Mouse (Mus musculus) T-helper 1 cell (primary cell): ENCODE data around the gene Rhoh.

ENCODE experiments used
- in situ Hi-C: fragments of 300-600 bp; cut with MboI, MseI; formaldehyde crosslinking; loops from one replicate; pipeline ENCODE4 v1.15.1; 2025; ENCODE audit warnings: high pct_unique_total_duplicates

The Rhoh gene

GRCm38 (mm10) chr5:65895121-65895692 lies 34.2 kb downstream of the Rhoh start:
- in situ Hi-C loops = no loop called here

GRCm38 (mm10) chr5:65895764-65896163 lies 34.8 kb downstream of the Rhoh start:
- in situ Hi-C loops = no loop called here

DNA sequence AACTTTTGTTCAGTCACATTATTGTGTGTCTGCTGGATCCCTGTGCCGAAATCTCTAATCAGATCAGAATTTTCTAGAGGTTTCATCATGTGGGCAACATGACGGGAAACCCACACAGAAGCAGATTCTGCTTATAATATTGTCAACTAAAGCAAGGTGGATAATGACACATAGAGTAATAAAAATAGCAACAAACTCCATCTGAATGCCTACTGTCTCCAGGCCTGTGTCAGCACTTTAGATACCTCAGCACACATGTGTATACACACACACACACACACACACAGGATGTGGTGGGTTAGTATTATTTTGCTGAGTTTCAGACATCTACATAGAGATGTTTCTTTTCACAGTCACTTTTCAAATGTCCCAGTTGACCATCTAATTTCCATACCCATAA lies 36.7 kb downstream of the Rhoh start:
- in situ Hi-C loops = no loop called here

DNA sequence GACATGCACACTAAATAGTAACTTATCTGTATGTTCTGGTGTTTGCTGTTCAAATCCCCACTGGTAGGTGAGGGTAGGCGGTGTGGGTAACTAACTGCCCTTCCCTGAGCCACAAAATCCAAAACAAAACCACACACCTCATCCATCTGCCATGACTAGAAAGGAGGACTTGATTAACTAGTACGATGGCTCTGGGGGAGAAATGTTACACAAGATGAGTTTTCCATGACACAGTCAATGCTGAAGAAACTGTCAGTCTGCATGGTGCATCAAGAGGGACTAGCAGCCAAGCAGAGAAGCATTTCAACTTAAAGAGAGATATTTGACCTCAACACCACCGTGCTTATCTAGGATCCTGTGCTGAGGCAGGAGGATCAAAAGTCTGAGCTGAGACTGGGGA lies 37.7 kb downstream of the Rhoh start:
- in situ Hi-C loops = no loop called here

GRCm38 (mm10) chr5:65900113-65900512 lies 39.1 kb downstream of the Rhoh start:
- in situ Hi-C loops = no loop called here

- in situ Hi-C loops = no loop called here
Measured at GRCm38 (mm10) chr5:65900862-65901265, 39.9 kb downstream of the Rhoh start.

DNA sequence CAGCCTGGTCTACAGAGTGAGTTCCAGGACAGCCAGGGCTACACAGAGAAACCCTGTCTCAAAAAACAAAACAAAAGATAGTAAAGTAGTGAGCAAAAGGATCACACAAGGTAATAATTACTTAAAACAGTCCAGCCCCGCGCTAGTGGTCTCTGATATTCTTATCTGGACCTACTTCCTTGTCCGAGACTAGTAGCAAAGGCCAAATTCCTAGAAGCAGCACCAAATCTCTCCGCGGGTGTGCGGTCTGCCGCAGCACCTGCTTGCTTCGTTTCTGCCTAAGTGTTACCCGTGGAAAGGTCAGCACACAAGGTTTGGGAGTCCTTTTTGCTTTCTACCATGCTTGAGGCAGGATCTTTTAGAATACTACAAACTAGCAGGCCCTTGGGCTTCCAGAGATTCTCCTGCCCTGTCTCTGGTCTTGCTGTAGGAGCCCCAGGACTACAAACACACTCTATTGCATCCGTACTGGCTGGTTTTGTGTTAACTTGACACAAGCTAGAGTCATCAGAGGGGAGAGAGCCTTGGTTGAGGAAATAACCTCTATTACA lies 40.9 kb downstream of the Rhoh start:
- in situ Hi-C loops = no loop called here

DNA sequence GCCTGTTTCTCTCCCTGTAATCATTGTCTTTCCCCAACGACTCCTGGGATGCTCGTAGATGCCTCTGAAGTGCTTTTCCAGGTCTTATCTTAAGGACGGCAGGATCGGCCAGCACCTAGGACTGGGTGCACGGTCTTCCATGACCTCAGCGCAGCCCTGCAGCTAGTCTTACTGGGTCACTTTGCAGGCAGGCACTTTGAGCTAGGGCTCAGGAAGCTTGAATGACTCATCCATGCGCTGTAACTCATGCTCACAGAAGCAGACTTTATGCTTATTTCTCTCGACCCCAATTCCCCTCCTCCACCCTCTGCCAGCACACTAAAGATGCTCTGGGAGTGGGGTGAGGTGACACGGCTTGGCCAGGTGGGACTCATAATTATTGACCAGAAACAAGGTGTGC lies 41.8 kb downstream of the Rhoh start:
- in situ Hi-C loops = no loop called here

GRCm38 (mm10) chr5:65904476-65904875 lies 43.5 kb downstream of the Rhoh start:
- in situ Hi-C loops = no loop called here

DNA sequence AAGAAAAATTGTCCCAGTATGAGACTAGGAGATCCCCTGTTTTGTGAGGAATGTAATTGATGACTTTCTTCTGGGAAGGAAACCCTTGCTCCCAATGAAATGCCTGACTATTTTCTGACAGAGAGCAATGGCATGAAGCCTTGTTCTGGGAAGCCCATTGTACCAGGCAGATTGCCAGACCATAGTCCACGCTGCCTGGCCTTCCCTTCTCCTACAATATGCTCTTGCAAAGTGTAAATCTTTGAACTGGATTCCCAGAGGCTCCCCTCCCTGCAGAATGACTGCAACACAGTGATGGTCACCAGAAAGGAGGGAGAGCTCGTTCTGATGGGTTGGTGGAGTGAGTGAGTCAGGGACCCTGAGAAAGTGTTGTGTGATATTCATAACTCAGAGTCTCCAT lies 47.7 kb downstream of the Rhoh start:
- in situ Hi-C loops = no loop called here

DNA sequence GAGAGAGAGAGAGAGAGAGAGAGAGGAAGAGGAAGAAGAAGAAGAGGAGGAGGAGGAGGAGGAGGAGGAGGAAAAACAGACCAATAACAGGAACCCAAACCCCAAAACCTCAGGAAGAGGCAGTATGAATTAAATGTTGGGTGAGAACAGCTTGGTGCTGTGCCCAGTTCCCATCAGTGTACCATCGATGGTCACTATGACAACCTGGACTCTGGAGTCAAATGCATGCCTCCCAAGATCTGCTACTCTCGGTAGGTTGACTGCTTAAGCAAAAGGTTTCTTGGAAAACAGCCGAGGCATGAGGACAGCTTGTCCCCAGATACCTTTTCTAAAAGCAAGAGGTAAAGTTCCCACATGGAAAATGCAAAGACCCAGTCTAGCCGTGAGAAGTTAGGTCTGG lies 48.3 kb downstream of the Rhoh start:
- in situ Hi-C loops = no loop called here

GRCm38 (mm10) chr5:65910398-65910797 lies 49.4 kb downstream of the Rhoh start:
- in situ Hi-C loops = no loop called here

GRCm38 (mm10) chr5:65911676-65912075 lies 50.7 kb downstream of the Rhoh start:
- in situ Hi-C loops = no loop called here

DNA sequence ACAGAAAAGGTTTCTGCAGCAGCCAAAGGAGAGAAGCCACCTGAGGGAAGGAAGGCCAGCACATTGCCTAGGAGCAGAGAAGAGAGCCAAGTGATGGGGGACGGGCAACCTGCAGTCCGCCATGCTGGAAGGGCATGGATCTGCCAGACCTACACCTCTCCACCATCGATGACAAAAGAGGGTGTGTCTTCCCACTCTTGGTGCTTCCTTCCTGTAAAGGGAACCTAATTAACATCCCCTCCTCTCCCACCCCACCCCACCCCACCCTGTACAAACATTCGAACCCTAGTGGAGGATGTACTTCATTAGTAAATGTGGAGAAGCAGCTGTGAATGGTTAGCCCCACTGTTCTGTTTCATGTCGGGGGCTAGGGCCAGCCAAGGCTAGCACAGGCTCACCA lies 51.2 kb downstream of the Rhoh start:
- in situ Hi-C loops = no loop called here

DNA sequence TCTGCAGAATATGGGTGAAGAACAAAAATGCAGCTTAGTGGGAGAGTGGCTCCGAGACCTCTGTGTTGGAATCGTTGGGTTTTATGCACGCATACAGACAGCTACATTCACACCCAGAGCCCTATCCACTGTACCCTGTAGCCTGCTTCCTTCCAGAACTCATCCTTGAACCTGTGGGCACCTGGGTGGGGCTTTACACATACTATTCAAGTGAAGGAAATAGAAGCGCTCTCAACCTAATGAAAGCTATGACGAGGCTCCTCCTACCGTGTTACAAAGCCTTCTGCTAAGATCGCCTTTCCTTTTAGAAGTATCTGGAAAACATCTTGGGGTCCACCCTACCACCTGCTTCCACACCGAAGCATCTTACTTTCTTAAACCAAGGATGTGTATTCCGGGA lies 52.1 kb downstream of the Rhoh start:
- in situ Hi-C loops = no loop called here

GRCm38 (mm10) chr5:65914342-65914741 lies 53.3 kb downstream of the Rhoh start:
- in situ Hi-C loops = no loop called here

DNA sequence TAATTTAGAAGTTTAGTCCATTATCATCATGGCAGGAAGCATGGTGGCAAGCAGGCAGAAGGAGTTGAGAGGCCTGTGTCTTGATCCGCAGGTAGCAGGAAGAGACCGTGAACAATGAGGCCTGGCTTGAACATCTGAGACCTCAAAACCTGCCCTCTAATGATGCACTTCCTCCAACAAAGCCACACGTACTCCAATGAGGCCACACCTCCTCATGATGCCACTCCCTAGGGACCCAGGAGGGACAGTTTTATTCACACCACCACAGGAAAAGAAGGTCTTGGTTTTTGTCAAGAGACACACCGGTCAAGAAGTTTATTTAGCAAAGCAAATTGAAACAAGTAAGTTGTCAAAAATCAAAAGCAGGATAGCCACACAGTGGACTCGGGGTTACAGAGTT lies 55.9 kb downstream of the Rhoh start:
- in situ Hi-C loops = no loop called here

DNA sequence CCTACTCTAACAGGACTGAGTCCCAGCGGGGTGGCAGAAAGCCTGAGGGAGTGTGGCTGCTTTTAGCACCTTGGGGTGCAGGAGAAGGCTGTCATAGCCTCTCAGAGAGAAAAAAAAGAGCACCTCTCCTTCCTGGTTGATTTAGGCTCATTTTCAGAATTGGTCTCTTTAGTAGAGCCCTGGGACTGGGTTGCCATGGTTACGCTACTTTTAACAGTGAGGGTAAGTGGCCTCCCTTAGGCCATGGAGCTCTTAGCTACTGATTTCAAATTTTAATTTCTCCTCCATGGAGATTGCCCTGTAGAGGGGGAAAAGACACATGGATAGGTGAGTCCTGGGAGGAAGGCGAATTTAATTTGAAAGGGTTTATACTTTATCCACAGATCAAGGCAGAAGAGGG lies 57.6 kb downstream of the Rhoh start:
- in situ Hi-C loops = no loop called here

GRCm38 (mm10) chr5:65919326-65919725 lies 58.3 kb downstream of the Rhoh start:
- in situ Hi-C loops = no loop called here

DNA sequence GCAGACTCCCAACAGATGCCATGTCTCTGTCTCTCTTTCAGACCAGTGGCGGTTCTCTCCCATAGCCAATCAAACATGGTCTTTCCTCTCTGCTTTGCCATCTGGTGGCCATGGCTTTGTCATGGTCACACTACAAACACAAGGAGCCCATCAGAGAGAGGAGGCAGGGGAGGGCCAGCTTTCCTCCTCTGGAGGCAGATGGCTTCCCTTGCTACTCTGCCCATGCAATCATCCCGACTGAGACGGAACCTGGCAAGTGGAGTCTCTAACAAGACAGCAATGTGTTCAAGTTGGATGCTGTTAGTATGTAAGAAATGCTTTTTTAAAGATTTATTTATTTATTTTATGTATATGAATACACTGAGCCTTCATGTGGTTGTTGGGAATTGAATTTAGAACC lies 58.9 kb downstream of the Rhoh start:
- in situ Hi-C loops = no loop called here

DNA sequence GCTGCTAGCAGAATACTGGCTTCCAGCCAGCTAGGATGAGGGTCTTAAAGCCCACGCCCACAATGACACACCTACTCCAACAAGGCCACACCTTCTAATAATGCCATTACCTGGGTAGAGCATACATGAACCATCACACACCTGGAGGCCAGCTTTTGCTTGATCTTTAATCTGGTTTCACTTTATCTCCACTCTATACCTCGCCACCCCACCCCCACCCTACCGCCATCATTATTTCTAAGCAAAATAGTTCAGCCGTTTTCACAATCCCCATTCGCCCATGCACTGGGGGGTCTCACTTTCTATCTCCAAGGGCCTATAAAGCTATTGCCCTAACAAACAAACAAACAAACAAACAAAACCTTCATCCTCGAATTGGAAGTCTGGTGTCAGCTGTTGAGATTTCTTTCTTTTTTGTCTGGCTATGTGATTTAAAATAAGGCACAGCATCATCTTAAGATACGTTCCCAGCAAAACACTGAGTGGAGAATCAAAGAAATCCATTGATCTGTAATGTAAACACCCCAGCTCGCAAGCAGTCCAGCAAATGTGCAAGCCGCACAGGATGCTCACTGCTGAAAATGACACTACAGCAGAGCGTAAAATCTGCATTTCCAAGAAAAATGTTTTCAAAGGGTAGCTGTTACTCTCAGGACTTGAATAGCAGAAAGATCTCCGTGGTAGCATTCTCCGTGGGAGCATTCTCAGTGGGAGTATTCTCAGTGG lies 59.9 kb downstream of the Rhoh start:
- in situ Hi-C loops = no loop called here

DNA sequence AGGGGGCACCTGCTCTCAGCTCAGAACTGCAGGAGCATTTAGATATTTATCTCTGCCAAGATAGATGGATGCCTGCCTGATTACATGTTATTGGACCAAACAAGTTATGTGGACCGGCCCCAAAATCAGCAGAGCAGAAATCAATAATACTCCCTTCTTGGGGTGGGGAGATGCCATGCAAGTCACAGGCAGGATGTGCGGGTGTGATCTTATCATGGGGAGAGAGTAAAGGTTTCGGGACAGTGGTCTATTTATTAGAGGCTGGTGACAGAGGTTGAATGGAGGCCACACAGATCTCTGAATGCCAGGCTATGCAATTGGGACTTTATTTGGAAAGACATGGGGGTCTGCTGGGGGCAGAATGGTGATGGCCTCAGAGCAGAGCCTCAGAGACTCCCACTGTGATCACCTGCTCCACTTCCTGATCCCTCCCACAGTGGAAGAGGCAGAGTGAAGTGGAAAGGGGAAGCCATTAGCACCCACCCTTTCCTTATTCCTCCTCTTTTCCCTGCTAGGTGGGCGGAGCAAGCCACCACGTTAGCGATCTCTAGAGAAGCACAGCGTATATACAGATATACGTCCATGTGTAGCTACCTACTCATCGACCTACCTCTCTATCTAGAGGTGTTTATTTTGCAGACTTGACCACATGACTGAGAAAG lies 60.6 kb downstream of the Rhoh start:
- in situ Hi-C loops = no loop called here

DNA sequence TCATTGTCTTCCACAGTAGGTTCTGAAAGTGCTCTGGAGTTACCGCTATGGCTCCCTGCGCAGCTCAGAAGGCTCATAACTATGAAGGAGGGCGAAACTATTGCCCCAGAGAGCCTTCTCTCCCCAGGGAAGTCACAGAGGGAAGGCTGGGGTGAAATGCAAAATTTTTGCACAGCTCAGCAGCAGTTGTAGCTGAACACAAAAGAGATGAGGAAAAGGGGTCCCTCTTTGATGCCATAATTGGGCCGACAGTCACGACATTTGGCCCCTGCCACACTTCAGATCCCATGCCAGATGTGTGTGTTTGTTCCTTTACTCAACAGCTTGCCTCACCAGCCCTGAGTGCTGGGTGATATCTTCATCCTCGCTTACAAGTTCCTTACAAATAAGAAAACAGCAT lies 65.7 kb downstream of the Rhoh start:
- in situ Hi-C loops = no loop called here
